Mouse (Mus musculus) testis, postnatal 10 days (tissue): Measurements from ENCODE around the gene Golga4.

Source experiments
- DNase-seq: peaks from one replicate; pipeline ENCODE4 v3.0.0; 2021; ENCODE audit warnings: low spot score

Golga4 gene

DNA sequence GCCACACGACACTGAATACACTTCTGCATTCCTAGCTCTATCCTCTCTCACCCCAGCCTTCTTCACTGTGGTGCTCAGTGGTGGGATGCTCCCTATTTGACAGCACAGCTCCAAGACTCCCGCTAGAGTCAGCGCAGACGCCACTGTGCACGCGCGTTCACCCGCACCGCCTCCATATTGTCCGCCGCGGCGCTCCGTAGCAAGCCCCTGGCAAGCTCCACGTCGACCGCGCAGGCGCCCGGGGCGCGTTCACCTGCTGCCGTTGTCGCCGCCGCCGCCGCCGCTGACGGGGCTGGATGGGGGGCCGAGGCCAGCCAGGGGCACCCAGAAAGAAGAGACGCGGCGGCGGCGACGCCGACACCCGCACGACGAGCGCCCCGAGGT, at the start of gene Golga4:
Gene Golga4, plus strand, starts transcription at position 248 of the 384 bp plus-strand sequence.
- DNase-seq: peak; percentile 93

DNA sequence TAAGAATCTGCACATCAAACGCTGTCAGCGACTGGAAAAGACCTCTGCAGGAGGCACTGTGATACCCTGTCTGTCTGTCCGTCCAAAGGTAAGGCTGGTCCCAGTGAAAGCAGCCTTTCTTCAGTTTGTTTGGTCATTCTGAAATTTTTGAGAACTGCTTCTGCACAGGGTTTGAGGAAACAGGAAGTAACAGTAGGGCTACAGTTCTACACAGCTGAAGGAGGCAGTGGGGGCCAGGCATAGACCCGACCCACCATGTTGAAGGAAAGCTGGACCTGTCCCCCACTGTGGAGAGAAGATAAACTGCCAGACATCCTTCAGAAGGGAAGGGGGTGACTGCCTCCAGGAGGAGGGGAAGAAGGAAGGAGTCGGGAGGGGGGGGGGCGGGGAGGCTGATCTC, 49.7 kb upstream of the Golga4 start:
- DNase-seq: no peak

DNA sequence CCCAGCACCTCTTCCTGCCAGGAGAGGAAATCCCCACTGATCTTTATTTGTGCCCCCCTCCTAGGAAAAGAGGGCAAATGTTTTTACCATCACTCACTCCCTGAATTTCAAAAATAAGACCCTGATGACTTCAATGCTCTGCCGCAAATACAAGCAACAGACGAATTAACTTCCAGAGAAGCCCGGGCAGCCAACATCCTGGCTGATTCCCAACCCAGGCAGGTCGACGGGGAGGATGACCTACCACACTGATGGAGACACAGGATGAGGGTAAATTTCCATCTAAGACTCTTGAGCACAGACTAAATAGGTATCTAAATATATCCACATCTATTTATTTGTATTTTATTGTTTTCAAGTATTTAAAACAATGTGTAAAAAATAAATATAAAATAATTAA, 48.0 kb upstream of the Golga4 start:
- DNase-seq: no peak

GRCm38 (mm10) chr9:118464031-118464430, 42.0 kb upstream of the Golga4 start:
- no peak for DNase-seq

DNA sequence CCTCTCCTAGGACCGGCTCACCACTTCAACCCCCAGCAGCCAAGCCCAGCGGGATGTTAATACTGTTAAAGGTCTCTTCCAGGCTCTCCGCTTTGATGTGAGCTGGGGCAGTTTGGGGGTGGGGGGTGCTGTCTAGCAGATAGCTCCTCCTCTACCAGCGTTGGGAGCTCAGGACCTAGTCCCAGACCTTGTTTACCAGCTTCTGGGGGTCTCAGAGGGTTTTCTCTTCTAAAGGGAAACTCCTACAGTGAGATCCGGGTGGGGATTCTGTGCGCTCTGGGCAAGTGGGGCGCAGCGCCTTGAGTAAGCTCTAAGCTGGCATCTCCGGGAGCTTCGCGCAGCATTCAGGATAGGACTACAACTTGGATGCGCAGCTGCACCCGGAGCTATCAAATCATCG, 37.8 kb upstream of the Golga4 start:
- DNase-seq: no peak

DNA sequence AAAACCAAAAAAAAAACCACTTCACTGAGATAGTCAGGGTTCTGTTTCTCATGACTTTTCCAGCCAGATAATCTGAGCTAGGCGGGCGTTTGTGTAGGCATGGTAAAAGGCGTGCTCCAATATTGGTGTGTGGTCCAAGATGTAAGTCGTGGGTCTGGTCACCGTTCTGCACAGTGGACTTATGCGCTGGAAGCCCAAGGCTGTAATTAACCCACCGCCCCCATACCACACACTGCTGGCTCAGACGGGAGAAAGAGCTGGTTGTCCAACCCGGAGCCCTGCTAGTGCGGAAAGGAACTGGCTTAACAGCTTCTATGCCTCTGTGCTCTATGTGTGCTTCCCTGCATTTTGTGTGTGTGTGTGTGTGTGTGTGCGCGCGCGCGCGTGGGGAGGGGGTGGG, 36.8 kb upstream of the Golga4 start:
- DNase-seq: no peak

DNA sequence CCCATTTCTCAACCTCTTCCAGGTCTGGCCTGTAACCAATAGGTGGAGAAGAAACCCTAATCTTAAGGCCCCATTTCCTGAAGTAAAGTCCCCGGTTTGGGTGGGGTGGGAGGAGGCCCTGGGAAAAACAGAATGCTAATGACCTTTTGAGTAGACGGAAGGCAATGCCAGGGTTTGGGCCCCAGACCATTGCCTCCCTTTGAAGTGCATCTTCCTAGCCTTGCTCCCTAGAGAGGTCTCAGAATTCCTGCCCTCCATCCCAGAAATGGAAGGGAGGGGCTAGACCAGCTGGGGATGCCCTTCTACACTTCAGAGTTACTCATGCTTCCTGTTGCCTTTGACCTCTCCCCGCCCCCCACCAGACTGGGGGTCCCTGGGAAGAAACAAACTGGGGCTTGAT, 34.8 kb upstream of the Golga4 start:
- no peak for DNase-seq

GRCm38 (mm10) chr9:118476211-118476765, 29.8 kb upstream of the Golga4 start:
- DNase-seq: no peak

- no peak for DNase-seq
Measured at GRCm38 (mm10) chr9:118476766-118477271, 29.2 kb upstream of the Golga4 start.

DNA sequence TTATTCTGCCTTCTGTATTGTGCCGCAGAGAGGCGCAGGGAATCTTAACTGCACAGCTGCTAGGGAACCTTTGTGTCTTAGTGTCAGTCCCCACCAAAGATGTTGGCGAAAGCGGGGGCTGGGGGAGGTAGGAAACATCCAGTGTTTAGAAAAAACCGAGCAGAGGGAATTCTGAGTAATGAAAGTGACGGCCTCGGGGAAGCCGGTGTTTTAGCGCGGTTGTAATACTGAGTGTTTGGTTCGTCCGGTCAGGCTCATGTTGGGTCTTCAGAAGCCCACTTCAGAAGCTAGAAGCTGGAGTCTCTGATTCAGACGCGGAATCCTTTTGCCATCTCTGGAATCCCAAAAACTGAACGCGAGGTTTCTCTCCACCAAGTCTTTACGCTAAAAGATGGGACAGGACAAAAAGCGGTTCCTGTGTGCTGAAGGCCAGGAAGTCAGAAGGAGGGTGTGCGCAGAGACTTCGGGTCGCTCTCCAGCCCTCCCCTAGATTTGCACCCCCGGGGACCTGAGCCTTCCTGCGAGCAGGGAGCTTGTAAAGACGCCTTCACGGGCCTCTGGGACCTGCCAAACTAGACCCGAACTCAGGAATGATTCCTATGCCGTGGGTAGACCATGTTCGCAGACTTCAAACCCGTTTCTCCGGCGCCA, 28.7 kb upstream of the Golga4 start:
- DNase-seq: no peak

- no peak for DNase-seq
Measured at GRCm38 (mm10) chr9:118477961-118478360, 28.1 kb upstream of the Golga4 start, which contains the start of gene Eomes. Gene Eomes (plus strand): TSS chr9:118478212.

DNA sequence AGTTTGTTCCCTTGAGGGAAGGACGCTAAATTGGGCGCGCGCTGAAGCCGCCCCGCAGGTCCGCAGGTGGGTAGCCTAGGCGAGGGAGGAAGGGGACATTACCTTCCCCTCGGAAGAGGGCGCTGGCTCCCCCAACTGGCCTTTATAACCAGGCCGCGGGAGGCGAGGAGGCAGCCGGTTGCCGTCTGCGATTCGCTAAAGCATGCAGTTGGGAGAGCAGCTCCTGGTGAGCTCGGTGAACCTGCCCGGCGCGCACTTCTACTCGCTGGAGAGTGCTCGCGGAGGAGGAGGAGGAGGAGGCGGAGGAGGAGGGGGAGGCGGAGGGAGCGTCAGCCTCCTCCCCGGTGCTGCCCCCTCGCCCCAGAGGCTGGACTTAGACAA, 27.6 kb upstream of the Golga4 start:
- DNase-seq: no peak

- DNase-seq: peak; percentile 59
Measured at GRCm38 (mm10) chr9:118478839-118479507, 27.1 kb upstream of the Golga4 start.

DNA sequence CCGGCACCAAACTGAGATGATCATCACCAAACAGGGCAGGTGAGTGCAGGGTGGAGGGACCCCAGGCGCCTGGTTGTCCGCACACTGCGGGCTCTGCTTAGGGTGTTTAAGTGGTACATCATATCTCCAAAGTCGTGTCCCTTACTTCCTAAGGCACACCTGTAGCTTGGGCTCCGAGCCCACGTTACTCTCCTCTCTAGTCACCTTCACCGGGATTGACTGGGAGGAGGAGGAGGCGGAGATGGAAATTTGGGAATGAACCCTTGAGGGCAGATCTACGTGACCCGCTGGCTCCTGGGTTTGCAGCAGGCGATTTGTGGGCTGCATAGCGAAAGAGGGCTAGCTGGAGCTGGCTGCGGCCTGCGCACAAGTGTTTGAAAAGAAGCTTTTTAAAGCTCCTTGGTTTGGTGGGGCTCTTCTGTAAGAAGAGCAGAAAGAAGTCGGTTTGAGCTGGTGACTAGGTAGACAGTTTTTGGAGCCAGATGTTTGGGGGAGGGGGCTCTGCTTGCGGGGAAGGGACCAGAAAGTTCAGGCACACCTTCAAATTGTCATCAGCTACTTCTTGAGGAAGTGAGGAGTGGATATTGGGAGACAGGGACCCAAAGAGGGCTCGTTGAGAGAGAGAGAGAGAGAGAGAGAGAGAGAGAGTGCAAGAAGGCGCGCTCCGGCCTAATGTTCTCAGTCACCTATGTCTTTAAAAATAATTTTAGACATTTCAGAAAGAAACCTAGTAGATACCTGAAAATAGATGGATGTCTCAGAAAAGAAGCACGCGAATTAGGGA, 26.4 kb upstream of the Golga4 start:
- DNase-seq: no peak

GRCm38 (mm10) chr9:118480292-118480690, 25.8 kb upstream of the Golga4 start:
- DNase-seq: no peak

- no peak for DNase-seq
Measured at GRCm38 (mm10) chr9:118482210-118482609, 23.9 kb upstream of the Golga4 start.

- DNase-seq: no peak
Measured at GRCm38 (mm10) chr9:118486361-118487095, 19.5 kb upstream of the Golga4 start.

GRCm38 (mm10) chr9:118487096-118487395, 19.0 kb upstream of the Golga4 start:
- no peak for DNase-seq

DNA sequence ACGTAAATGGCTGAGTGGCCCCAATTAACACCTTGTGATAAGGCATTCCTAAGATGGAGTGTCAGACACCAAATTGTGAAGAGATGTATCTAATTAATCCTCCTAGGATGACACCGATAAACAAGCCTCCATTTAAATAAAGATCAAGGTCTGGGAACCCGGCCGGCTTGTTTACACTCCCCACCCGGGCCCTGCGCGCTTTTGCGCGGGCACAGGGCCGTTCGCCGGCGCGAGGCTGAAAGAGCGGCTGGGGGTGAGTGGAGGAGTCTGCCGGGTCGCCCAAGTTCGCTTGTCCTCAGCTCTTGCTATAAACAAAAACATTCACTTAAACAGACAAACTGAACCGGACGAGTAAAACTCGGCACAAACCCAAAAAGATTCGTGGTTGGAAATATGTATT, 18.4 kb upstream of the Golga4 start:
- DNase-seq: no peak

DNA sequence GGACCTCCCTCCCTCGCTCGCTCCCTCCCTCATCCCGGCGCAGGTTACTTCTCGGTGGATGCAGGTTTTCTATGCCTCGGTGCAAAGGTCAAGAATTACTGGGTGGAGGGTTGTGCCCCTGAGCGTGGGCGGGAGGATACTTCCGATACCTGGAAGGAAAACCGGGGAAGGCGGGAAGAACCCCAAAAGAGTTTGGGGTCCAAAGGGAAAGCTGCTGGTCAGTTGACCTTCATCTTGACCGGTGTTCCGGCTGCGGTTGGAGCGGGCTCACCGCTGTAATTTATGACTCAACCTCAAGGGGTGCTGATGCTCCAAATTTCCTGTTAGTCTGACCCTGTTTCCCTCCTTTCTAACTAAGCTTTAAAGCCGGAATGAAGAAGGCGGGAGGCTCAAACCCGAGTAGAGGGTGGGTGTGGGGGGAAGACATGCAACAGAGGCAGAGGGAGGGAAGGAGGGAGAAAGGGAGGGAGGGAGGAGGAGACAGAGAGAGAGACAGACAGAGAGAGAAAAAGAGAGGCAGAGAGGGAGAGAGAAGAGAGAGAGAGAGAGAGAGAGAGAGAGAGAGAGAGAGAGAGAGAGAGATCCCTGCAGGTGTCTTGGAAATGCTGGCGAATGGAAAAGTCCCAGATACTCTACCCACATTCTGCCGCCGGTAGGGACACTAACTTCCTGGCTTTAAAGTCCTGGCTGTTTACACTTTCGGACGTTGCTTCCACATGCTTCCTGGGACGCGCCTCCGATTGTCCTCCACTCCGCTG, 17.8 kb upstream of the Golga4 start:
- DNase-seq: peak; percentile 67

GRCm38 (mm10) chr9:118488896-118489578, 17.0 kb upstream of the Golga4 start:
- no peak for DNase-seq
